Mouse (Mus musculus) heart, postnatal 10 days (tissue): ENCODE results near the gene Eya2. TPM values are rescaled to one million over a fixed set of nuclear protein-coding genes. Genes with fewer than 3 reads are reported as not detected.
A peak's percentile ranks its signal among the peaks of the same experiment; 100 is the strongest.

Experiments used
- DNase-seq, 2 experiments: peaks; one replicate each; pipeline ENCODE4 v3.0.0; 2021
- intact Hi-C: fragments of 180-260 bp; cut with DNase I; formaldehyde crosslinking; loops from one replicate; pipeline ENCODE4 v1.15.1; 2025
- total RNA-seq, 2 experiments: library from RNA; stranded (reverse); gene quantifications; 2 replicates each; pipeline ENCODE4 v1.2.3; 2021

Eya2 gene
- total RNA-seq, 2 experiments from 2014 or later, result 2.7 to 3.3 TPM

- intact Hi-C loops, result no loop called here
- no peak for DNase-seq
These were observed 99.9 kb downstream of the Eya2 start for GRCm38 (mm10) chr2:165694767-165695166.

GRCm38 (mm10) chr2:165700252-165700908, 105.5 kb downstream of the Eya2 start:
- DNase-seq, result no peak
- intact Hi-C loops, result no loop called here

- intact Hi-C loops, result no loop called here
- no peak for DNase-seq
These were observed 108.4 kb downstream of the Eya2 start for GRCm38 (mm10) chr2:165703033-165703805.

GRCm38 (mm10) chr2:165708266-165708665, 113.4 kb downstream of the Eya2 start:
- DNase-seq, result no peak

GRCm38 (mm10) chr2:165716688-165717087, 121.9 kb downstream of the Eya2 start:
- intact Hi-C loops, result no loop called here
- DNase-seq, result no peak

More at GRCm38 (mm10) chr2:165708266-165708665, 113.4 kb downstream of the Eya2 start:
- intact Hi-C loops, result no loop called here

- no peak for DNase-seq
- intact Hi-C loops, result no loop called here
These were observed 122.6 kb downstream of the Eya2 start for GRCm38 (mm10) chr2:165717182-165718176.

GRCm38 (mm10) chr2:165719382-165719781, 124.5 kb downstream of the Eya2 start:
- peak; percentile 41 to 46 for DNase-seq
- intact Hi-C loops, result no loop called here

- no peak for DNase-seq
- intact Hi-C loops, result no loop called here
These were observed 127.1 kb downstream of the Eya2 start for GRCm38 (mm10) chr2:165721941-165722340.

GRCm38 (mm10) chr2:165732552-165733238, 137.9 kb downstream of the Eya2 start:
- intact Hi-C loops, result no loop called here

GRCm38 (mm10) chr2:165733701-165734100, 138.9 kb downstream of the Eya2 start:
- intact Hi-C loops, result no loop called here
- DNase-seq, result peak; percentile 50 to 57

More at GRCm38 (mm10) chr2:165732552-165733238, 137.9 kb downstream of the Eya2 start:
- DNase-seq, result no peak

- no peak for DNase-seq
These were observed 141.5 kb downstream of the Eya2 start for GRCm38 (mm10) chr2:165736297-165736696.

GRCm38 (mm10) chr2:165740381-165740780, 145.5 kb downstream of the Eya2 start:
- DNase-seq, result no peak
- intact Hi-C loops, result no loop called here

More at GRCm38 (mm10) chr2:165736297-165736696, 141.5 kb downstream of the Eya2 start:
- intact Hi-C loops, result no loop called here

- intact Hi-C loops, result no loop called here
- DNase-seq, result no peak
These were observed 146.2 kb downstream of the Eya2 start for GRCm38 (mm10) chr2:165740982-165741381.

- intact Hi-C loops, result no loop called here
- no peak for DNase-seq
These were observed 146.8 kb downstream of the Eya2 start for GRCm38 (mm10) chr2:165741526-165742050.

GRCm38 (mm10) chr2:165742210-165742786, 147.5 kb downstream of the Eya2 start:
- DNase-seq, result no peak
- intact Hi-C loops, result no loop called here

GRCm38 (mm10) chr2:165745306-165746098, 150.7 kb downstream of the Eya2 start:
- intact Hi-C loops, result no loop called here

GRCm38 (mm10) chr2:165747975-165748374, 153.1 kb downstream of the Eya2 start:
- no peak for DNase-seq
- intact Hi-C loops, result no loop called here

More at GRCm38 (mm10) chr2:165745306-165746098, 150.7 kb downstream of the Eya2 start:
- DNase-seq, result no peak

- DNase-seq, result no peak
- intact Hi-C loops, result no loop called here
These were observed 153.6 kb downstream of the Eya2 start for GRCm38 (mm10) chr2:165748426-165748825.

GRCm38 (mm10) chr2:165751068-165751467, 156.2 kb downstream of the Eya2 start:
- intact Hi-C loops, result loop anchor here (2.0 kb wide), 1 partner anchor 224 kb away; no protein-coding TSS in a partner anchor
- peak; percentile 22 to 44 for DNase-seq
